Mouse (Mus musculus): ENCODE data around the gene Ddx4. TPM values are rescaled to one million over a fixed set of nuclear protein-coding genes. Genes with fewer than 3 reads are reported as not detected.

The Ddx4 gene
- polyA plus RNA-seq, 1 experiment from 2014 or later, result 0.78 TPM

DNA sequence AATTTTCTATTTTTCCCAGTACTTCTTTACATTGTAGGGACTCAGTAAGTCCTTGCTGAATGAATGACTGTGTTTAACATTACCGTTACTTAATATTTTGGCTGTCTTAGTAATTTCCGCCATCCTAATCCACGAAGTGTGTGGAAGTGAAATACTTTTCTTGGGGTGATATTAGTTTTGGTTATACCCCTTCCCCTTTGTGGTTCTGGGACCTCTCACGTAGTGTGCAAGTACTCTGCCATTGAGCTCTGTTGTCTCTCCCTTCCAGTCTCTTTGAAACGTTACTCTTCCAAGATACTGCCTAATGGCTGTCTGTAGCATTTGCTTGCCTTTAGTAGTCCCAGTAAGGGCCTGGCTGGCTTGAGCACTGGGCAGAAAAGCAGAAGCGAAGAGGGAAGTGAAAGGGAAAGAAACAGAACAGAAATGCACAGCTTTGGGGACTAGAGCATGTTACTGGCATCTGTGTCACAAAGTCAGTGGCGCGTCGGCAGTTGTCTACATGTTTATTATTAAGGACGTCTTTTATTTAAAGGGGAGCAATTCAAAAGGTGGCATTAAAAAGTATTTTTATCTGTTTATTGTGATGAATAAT, 14.3 kb upstream of the Ddx4 start:
- no peak overlapping the region for H3K4me2 ChIP-seq
- H3K27me3 ChIP-seq, result no peaks in the 10 kb centered on the region
- no peak for ATAC-seq (ENCODE audit: low FRiP score)
- H3K9ac ChIP-seq, result no peak overlapping the region
- no peaks in the 10 kb centered on the region for H3K9me3 ChIP-seq
- H3K4me1 ChIP-seq (replicated peaks), result peaks cover 2% of the 10 kb centered on the region
- H3K36me3 ChIP-seq, result peaks cover 16% of the 10 kb centered on the region
- no peak overlapping the region for H3K4me3 ChIP-seq
- WGBS, result 92% methylated on average over 10 of the region's 10 CpGs
- H3K27ac ChIP-seq, result no peak overlapping the region

GRCm38 (mm10) chr13:112661687-112662086, 9.4 kb upstream of the Ddx4 start:
- Histone ChIP-seq H3K4me3 (peak overlapping the region; percentile 80; the same call in 1 of the 2 replicates), H3K4me1 (replicated peaks) (peaks cover 8% of the 10 kb centered on the region), H3K4me2 (peak overlapping the region; percentile 88), H3K27ac (no peak overlapping the region), H3K27me3 (no peaks in the 10 kb centered on the region), H3K36me3 (no peaks in the 10 kb centered on the region), H3K9me3 (no peaks in the 10 kb centered on the region), H3K9ac (no peak overlapping the region)
- no peak for ATAC-seq (ENCODE audit: low FRiP score)
- WGBS, result 87% methylated on average over 2 of the region's 2 CpGs

DNA sequence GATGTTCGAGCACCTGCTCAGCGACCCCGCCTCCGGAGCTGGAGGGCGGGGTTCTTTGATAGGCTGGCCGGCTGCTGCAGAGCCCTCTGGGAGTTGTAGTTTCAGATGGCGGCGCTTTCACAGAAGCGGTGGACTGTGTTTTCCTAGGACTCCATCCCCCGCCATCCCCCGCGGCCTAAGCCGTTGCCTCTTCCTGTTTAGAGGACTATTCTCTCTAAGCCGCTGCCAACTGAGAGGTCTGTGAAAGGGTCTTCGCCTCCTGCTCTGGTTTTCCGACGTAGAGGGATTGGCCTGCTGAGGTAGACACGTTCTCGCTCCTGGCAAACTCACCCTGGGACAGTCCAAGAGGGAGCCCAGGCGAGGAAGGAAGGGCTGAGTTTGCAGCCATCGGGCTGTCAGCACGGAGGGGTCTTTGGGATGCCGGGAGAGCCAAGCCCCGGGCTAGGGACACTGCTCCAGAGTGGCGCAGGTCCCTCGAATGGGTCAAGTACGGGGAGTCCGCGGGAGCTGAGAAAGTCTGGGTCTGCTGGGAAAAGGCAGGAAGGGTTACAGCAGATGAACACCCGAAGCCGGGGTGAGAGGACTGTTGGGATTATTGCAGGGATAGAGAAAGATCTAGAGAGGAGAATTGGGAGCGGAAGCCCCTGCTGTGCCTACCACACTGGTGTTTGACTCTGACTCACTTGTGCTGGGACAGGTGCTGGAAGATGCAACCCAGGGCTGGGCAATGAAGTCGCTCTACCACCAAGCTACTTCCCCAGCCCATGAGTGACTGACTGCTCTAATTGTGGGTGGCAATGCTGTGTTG, 8.5 kb upstream of the Ddx4 start, which contains the start of gene Slc38a9:
TSS of gene Slc38a9 (plus strand) at position 178 of the 808 bp plus-strand sequence.
- peak within 1 kb of the TSS; percentile 88 for H3K4me2 ChIP-seq
- peak within 1 kb of the TSS; percentile 87 for H3K9ac ChIP-seq
- no peaks in the 10 kb centered on the region for H3K27me3 ChIP-seq
- no peaks in the 10 kb centered on the region for H3K36me3 ChIP-seq
- peak within 1 kb of the TSS; percentile 80 for H3K4me3 ChIP-seq
- WGBS, result under 1% methylated on average over 33 of the region's 33 CpGs
- ATAC-seq (ENCODE audit: low FRiP score), result peak; percentile 99
- H3K27ac ChIP-seq, result peak within 1 kb of the TSS; percentile 89
- H3K9me3 ChIP-seq, result no peaks in the 10 kb centered on the region
- H3K4me1 ChIP-seq (replicated peaks), result peaks cover 8% of the 10 kb centered on the region

GRCm38 (mm10) chr13:112659986-112660573, 7.8 kb upstream of the Ddx4 start:
- ATAC-seq (ENCODE audit: low FRiP score), result peak; percentile 55
- Histone ChIP-seq H3K4me3 (peak overlapping the region; percentile 80), H3K9ac (peak overlapping the region; percentile 87), H3K4me2 (peak overlapping the region; percentile 88), H3K27ac (no peak overlapping the region), H3K4me1 (replicated peaks) (peaks cover 8% of the 10 kb centered on the region), H3K36me3 (no peaks in the 10 kb centered on the region), H3K27me3 (no peaks in the 10 kb centered on the region), H3K9me3 (no peaks in the 10 kb centered on the region)
- WGBS, result 3% methylated on average over 10 of the region's 10 CpGs

DNA sequence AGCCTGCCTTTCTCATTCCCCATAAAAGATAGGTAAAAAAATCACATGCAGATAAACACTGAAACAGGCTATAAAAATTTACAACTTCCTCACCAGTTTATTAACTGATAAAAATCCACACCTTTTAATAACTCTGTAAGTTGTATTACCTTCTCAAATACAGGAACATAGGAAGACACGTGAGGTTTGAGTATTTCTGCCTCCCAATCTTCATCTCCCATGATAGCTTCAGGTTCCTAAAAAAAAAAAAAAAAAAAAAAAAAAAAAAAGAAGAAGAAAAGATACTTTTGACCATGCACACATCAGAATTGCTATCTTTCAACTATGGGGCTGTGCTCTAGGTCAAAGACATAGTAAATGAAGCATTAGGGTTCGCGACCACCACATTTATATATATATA, 1.1 kb downstream of the Ddx4 start:
- no peak for ATAC-seq (ENCODE audit: low FRiP score)
- WGBS, result 86% methylated on average over 3 of the region's 3 CpGs
- H3K4me1 ChIP-seq (replicated peaks), result no peaks in the 10 kb centered on the region
- 0 out of 2 replicates have a peak, but pooled peaks cover 2% of the 10 kb centered on the region for H3K27me3 ChIP-seq
- H3K36me3 ChIP-seq, result no peaks in the 10 kb centered on the region
- H3K4me2 ChIP-seq, result no peak overlapping the region
- peaks cover 8% of the 10 kb centered on the region for H3K9me3 ChIP-seq
- no peak overlapping the region for H3K9ac ChIP-seq
- H3K4me3 ChIP-seq, result no peak overlapping the region
- no peak overlapping the region for H3K27ac ChIP-seq

DNA sequence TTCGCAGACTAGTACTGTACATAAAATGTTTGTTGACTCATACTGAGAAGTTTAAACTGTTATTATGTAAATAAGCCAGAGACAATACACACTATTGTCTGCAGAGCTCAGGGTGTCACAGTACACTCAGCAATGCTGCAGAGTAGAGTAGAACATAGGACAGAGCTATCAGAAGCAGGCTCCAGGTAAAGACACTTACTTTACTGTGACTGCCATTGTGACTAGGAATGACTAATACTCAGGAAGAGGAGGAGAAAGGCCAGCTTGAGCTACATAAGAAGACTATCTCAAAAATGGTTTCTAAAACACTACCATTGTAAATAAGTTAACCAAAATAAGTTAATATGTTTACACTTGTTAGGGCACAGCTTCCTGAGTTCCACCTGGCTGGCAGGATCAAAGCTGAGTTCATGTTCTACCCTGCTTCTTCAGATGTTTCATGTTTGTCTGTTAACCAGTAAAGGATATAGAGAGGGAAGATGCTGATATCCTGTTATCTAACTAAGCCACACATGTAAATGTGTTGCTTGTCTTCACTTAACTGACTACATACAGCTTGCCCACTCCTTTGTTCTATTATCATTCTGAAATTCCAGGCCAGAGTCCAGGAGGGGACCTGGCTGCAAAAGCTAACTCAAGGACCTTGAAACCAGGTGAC, 6.6 kb downstream of the Ddx4 start:
- no peak overlapping the region for H3K27ac ChIP-seq
- no peaks in the 10 kb centered on the region for H3K4me1 ChIP-seq (replicated peaks)
- ATAC-seq (ENCODE audit: low FRiP score), result no peak
- no peaks in the 10 kb centered on the region for H3K36me3 ChIP-seq
- no peak overlapping the region for H3K9ac ChIP-seq
- no peak overlapping the region for H3K4me3 ChIP-seq
- WGBS, result 84% methylated on average over 1 of the region's 1 CpGs
- H3K4me2 ChIP-seq, result no peak overlapping the region
- H3K9me3 ChIP-seq, result no peaks in the 10 kb centered on the region
- no peaks in the 10 kb centered on the region for H3K27me3 ChIP-seq

GRCm38 (mm10) chr13:112644996-112645395, 7.3 kb downstream of the Ddx4 start:
- Histone ChIP-seq H3K27me3 (no peaks in the 10 kb centered on the region), H3K9ac (no peak overlapping the region), H3K4me3 (no peak overlapping the region), H3K27ac (no peak overlapping the region), H3K9me3 (no peaks in the 10 kb centered on the region), H3K4me1 (replicated peaks) (no peaks in the 10 kb centered on the region), H3K36me3 (no peaks in the 10 kb centered on the region), H3K4me2 (no peak overlapping the region)
- no peak for ATAC-seq (ENCODE audit: low FRiP score)
- 82% methylated on average over 3 of the region's 3 CpGs for WGBS

DNA sequence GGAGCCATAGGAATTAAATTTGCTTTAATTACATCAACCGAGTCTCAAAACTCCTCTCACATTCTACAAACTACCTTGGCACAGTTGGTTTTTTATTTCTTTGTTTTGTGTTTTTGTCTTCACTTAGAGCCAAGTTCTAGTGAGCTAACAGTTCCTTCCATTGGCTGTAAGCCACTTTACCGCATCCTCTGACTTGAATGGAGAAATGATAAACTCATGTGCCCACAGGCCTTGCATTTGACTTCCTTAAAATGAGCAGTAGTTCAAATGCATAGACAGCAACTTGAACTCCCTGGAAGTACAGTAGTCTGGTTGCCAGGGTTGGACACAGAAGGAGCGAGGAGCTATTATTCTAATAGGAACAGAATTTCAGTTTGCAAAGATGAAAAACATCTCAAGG, 9.4 kb downstream of the Ddx4 start:
- no peaks in the 10 kb centered on the region for H3K4me1 ChIP-seq (replicated peaks)
- WGBS, result 89% methylated on average over 3 of the region's 3 CpGs
- H3K36me3 ChIP-seq, result no peaks in the 10 kb centered on the region
- no peaks in the 10 kb centered on the region for H3K9me3 ChIP-seq
- ATAC-seq (ENCODE audit: low FRiP score), result no peak
- H3K4me2 ChIP-seq, result no peak overlapping the region
- no peak overlapping the region for H3K27ac ChIP-seq
- H3K27me3 ChIP-seq, result no peaks in the 10 kb centered on the region
- no peak overlapping the region for H3K4me3 ChIP-seq
- H3K9ac ChIP-seq, result no peak overlapping the region

DNA sequence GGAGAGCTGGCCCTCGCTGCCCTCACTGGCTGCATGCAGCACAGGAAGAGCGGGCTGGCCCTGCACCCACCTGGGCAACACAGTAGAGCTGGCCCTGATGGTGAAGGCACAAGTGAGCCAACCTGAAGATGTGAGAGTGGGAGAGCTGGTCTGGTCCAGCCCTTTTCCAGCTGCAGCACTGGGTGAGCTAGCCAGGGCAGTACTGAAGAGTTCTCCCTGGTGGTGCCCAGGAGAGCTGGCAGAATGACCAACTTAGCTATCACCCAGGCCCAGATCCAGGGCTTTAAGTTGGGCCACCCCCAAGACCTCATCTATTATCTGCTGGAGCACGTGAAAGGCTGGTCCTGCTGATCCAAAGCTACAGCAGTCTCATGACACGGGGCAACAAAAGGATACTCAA, 13.2 kb downstream of the Ddx4 start:
- no peaks in the 10 kb centered on the region for H3K36me3 ChIP-seq
- WGBS, result 63% methylated on average over 4 of the region's 4 CpGs
- 0 out of 2 replicates have a peak, but pooled peaks cover 3% of the 10 kb centered on the region for H3K27me3 ChIP-seq
- no peak for ATAC-seq (ENCODE audit: low FRiP score)
- H3K4me1 ChIP-seq (replicated peaks), result no peaks in the 10 kb centered on the region
- H3K4me2 ChIP-seq, result no peak overlapping the region
- no peaks in the 10 kb centered on the region for H3K9me3 ChIP-seq
- no peak overlapping the region for H3K27ac ChIP-seq
- H3K4me3 ChIP-seq, result no peak overlapping the region
- H3K9ac ChIP-seq, result no peak overlapping the region

DNA sequence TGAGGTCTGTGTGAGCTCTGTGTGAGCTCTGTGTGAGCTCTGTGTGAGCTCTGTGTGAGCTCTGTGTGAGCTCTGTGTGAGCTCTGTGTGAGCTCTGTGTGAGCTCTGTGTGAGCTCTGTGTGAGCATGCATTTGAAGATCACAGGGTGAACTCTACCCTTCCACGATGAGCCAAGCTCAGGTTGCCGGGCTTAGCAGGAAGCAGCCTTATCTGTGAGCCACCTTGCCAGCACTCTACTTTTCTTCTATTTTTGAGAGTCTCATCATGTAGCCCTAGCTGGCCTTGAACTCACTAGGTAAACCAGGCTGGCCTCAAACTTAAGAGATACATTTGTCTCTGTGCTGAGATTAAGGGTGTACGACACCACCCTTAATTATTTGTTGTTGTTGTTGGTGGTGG, 15.8 kb downstream of the Ddx4 start:
- no peaks in the 10 kb centered on the region for H3K4me1 ChIP-seq (replicated peaks)
- no peak overlapping the region for H3K9ac ChIP-seq
- H3K27ac ChIP-seq, result no peak overlapping the region
- ATAC-seq (ENCODE audit: low FRiP score), result no peak
- H3K9me3 ChIP-seq, result no peaks in the 10 kb centered on the region
- 0 out of 2 replicates have a peak, but pooled peaks cover 3% of the 10 kb centered on the region for H3K27me3 ChIP-seq
- no peak overlapping the region for H3K4me2 ChIP-seq
- no peaks in the 10 kb centered on the region for H3K36me3 ChIP-seq
- 51% methylated on average over 3 of the region's 3 CpGs for WGBS
- H3K4me3 ChIP-seq, result no peak overlapping the region

GRCm38 (mm10) chr13:112635174-112635837, 17.0 kb downstream of the Ddx4 start:
- no peaks in the 10 kb centered on the region for H3K36me3 ChIP-seq
- H3K4me3 ChIP-seq, result no peak overlapping the region
- WGBS, result 57% methylated on average over 7 of the region's 7 CpGs
- no peak for ATAC-seq (ENCODE audit: low FRiP score)
- no peak overlapping the region for H3K9ac ChIP-seq
- no peak overlapping the region for H3K27ac ChIP-seq
- H3K4me2 ChIP-seq, result no peak overlapping the region
- 0 out of 2 replicates have a peak, but pooled peaks cover 3% of the 10 kb centered on the region for H3K27me3 ChIP-seq
- H3K4me1 ChIP-seq (replicated peaks), result no peaks in the 10 kb centered on the region
- H3K9me3 ChIP-seq, result no peaks in the 10 kb centered on the region

DNA sequence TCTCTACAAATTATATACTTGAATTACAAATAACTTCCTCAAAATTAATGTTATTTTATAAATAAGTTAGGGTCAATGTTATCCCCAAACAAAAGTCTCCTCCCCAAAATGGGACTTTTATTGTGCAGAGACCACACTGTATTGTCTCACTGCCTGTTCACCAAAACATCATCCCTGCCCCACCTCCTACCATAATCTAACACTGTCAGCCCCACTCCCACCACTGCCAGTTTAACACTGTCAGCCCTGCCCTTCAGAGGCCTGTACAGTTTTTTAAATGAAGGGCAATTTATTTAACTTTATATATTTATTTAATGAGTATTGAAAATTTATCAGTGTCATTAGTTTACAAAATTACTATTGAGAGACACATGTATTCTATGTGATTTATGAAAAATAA, 26.7 kb downstream of the Ddx4 start:
- Histone ChIP-seq H3K9me3 (no peaks in the 10 kb centered on the region), H3K27me3 (no peaks in the 10 kb centered on the region), H3K4me2 (no peak overlapping the region), H3K9ac (no peak overlapping the region), H3K4me3 (no peak overlapping the region), H3K4me1 (replicated peaks) (no peaks in the 10 kb centered on the region), H3K36me3 (no peaks in the 10 kb centered on the region), H3K27ac (no peak overlapping the region)
- ATAC-seq (ENCODE audit: low FRiP score), result no peak
